ENCODE assay signal across 12 mouse cellular contexts in genomic region chr14:103663026-103663425, GRCm38 (mm10). TPM values are rescaled to one million over a fixed set of nuclear protein-coding genes. Genes with fewer than 3 reads are reported as not detected.
DNase-seq lines count a peak whose midpoint lies in the region.
"Had no signal": no experiment of that assay in that cellular context is flagged by ENCODE, and none has a peak within 500 bp of the region (broad histone marks: within the 10 kb centered on the region; RNA-seq: fewer than 3 reads in every experiment).

No protein-coding gene starts in this region.

- H3K27me3 ChIP-seq in splenic B cell, adult 2 months (ENCODE audit: control insufficient read depth, insufficient read depth, low read length, poor library complexity, severe bottlenecking) = no peaks in the 10 kb centered on the region
- H3K27me3 ChIP-seq: liver, embryonic 15.5 days had no signal

- 0 out of 2 replicates have a peak, but pooled peaks cover 2% of the 10 kb centered on the region for H3K36me3 ChIP-seq in splenic B cell, adult 2 months (ENCODE audit: control insufficient read depth, insufficient read depth, low read length, poor library complexity, severe bottlenecking)
- H3K36me3 ChIP-seq: G1E; liver, embryonic 15.5 days had no signal

- DNase-seq in right cerebral cortex, adult 18-20 months = peak; percentile 81
- no peak for DNase-seq in right cerebral cortex, postnatal 14 days
- peak; percentile 29 to 48 for DNase-seq in frontal cortex, postnatal 14 days (ENCODE audit: low spot score in 2 of 2)
- peak; percentile 72 to 77 for DNase-seq in layer of hippocampus, postnatal 36 days
- DNase-seq in splenic B cell, adult 2 months (ENCODE audit: low read depth, low spot score) = peak; percentile 36
- no peak for DNase-seq in thymus, postnatal 25 days
- no peak for DNase-seq in cerebellum, postnatal 14 days
- DNase-seq in spleen, postnatal 36 days (ENCODE audit: low spot score in 2 of 2) = no peak
- DNase-seq: adrenal gland, postnatal 14 days; gastrocnemius, adult 2 months had no signal

RNA-seq across cellular contexts. Expression of gene Slain1, which starts 13.0 kb away (rescaled TPM):
- total RNA-seq in layer of hippocampus, postnatal 36 days (2021) = 10 to 100 TPM; 51.6 to 53.1 TPM
- total RNA-seq: gastrocnemius, adult 2 months had no signal

Comparison
In these comparisons a context has a peak if more than half of its experiments do, and no peak if none do; other contexts are left out.
1. DNase-seq: peak in right cerebral cortex, adult 18-20 months (single experiment), frontal cortex, postnatal 14 days (2 of 2), layer of hippocampus, postnatal 36 days (2 of 2) and splenic B cell, adult 2 months (single experiment); none in right cerebral cortex, postnatal 14 days (single experiment), thymus, postnatal 25 days (single experiment), cerebellum, postnatal 14 days (0 of 2) and spleen, postnatal 36 days (0 of 2).